Mouse (Mus musculus) hindbrain, embryonic 15.5 days (tissue): ENCODE data around the gene Galnt12. TPM values are rescaled to one million over a fixed set of nuclear protein-coding genes. Genes with fewer than 3 reads are reported as not detected.

Experiments used
- ATAC-seq: fragments of 200-750 bp; cut with Nextera tagmentation; 2 replicates; pipeline ENCODE4 v1.8.0; 2017; ENCODE audit warnings: low read depth, moderate number of reproducible peaks, moderate TSS enrichment; ENCODE audit not compliant: low FRiP score
- H3K27ac ChIP-seq: fragments of 300-500 bp; sonication (generic); replicated peaks from 2 replicates; pipeline ENCODE4 v1.5.1; 2015; ENCODE audit warnings: mild to moderate bottlenecking, inconsistent platforms
- H3K27me3 ChIP-seq: fragments of 300-500 bp; sonication (generic); 2 replicates; pipeline ENCODE4 v1.6.1; 2015; ENCODE audit warnings: control low read depth, inconsistent platforms
- H3K36me3 ChIP-seq: fragments of 300-500 bp; sonication (generic); 2 replicates; pipeline ENCODE4 v1.6.1; 2015; ENCODE audit warnings: control low read depth, inconsistent platforms
- H3K4me1 ChIP-seq: fragments of 300-500 bp; sonication (generic); replicated peaks from 2 replicates; pipeline ENCODE4 v1.6.1; 2015; ENCODE audit warnings: control low read depth, inconsistent platforms
- H3K4me2 ChIP-seq: fragments of 300-500 bp; sonication (generic); 2 replicates; pipeline ENCODE4 v1.6.1; 2015; ENCODE audit warnings: moderate library complexity, mild to moderate bottlenecking, inconsistent platforms
- H3K4me3 ChIP-seq: fragments of 300-500 bp; sonication (generic); 2 replicates; pipeline ENCODE4 v1.5.1; 2015; ENCODE audit warnings: mild to moderate bottlenecking, inconsistent platforms
- H3K9ac ChIP-seq: fragments of 300-500 bp; sonication (generic); 2 replicates; pipeline ENCODE4 v1.6.1; 2015; ENCODE audit warnings: inconsistent platforms
- H3K9me3 ChIP-seq: fragments of 300-500 bp; sonication (generic); 2 replicates; pipeline ENCODE4 v1.6.1; 2016; ENCODE audit warnings: control low read depth, inconsistent platforms
- WGBS: fragments of 180-500 bp; shearing (Covaris S2); methylation state at CpG from one replicate; pipeline ENCODE4 v1.1.7; 2015; 5-methylcytosine and 5-hydroxymethylcytosine counted together
- polyA plus RNA-seq: library from polyadenylated mRNA; unstranded; fragments of >200 nt; fragmentation: Nextera tagmentation; extraction: Ambion mirVana; gene quantifications from 2 replicates; pipeline ENCODE4 v1.2.1, GENCODE M21; 2015

Gene Galnt12
- polyA plus RNA-seq, 1 experiment from 2014 or later = 1.0 TPM

- Histone ChIP-seq H3K27me3 (no peaks in the 10 kb centered on the region), H3K36me3 (no peaks in the 10 kb centered on the region), H3K4me3 (peak overlapping the region; percentile 85), H3K4me2 (peak overlapping the region; percentile 70), H3K9me3 (no peaks in the 10 kb centered on the region), H3K9ac (peak overlapping the region; percentile 80), H3K4me1 (peaks cover 18% of the 10 kb centered on the region), H3K27ac (peak overlapping the region; percentile 90)
- 36% methylated on average over 25 of the region's 25 CpGs for WGBS
- peak; percentile 51; the same call in 1 of the 2 replicates for ATAC-seq
These were observed 34.0 kb upstream of the Galnt12 start for GRCm38 (mm10) chr4:47057510-47058325.

- 5% methylated on average over 1 of the region's 1 CpGs for WGBS
- no peak for ATAC-seq
- Histone ChIP-seq H3K9me3 (no peaks in the 10 kb centered on the region), H3K9ac (no peak overlapping the region), H3K27ac (no peak overlapping the region), H3K27me3 (no peaks in the 10 kb centered on the region), H3K4me3 (no peak overlapping the region), H3K36me3 (no peaks in the 10 kb centered on the region), H3K4me1 (peaks cover 13% of the 10 kb centered on the region), H3K4me2 (no peak overlapping the region)
These were observed 30.8 kb upstream of the Galnt12 start for GRCm38 (mm10) chr4:47060900-47061299.

GRCm38 (mm10) chr4:47075054-47075453, 16.7 kb upstream of the Galnt12 start:
- Histone ChIP-seq H3K27me3 (no peaks in the 10 kb centered on the region), H3K27ac (no peak overlapping the region), H3K9me3 (no peaks in the 10 kb centered on the region), H3K36me3 (no peaks in the 10 kb centered on the region), H3K4me2 (no peak overlapping the region), H3K4me3 (no peak overlapping the region), H3K9ac (no peak overlapping the region), H3K4me1 (no peaks in the 10 kb centered on the region)
- WGBS = 44% methylated on average over 2 of the region's 2 CpGs
- no peak for ATAC-seq

DNA sequence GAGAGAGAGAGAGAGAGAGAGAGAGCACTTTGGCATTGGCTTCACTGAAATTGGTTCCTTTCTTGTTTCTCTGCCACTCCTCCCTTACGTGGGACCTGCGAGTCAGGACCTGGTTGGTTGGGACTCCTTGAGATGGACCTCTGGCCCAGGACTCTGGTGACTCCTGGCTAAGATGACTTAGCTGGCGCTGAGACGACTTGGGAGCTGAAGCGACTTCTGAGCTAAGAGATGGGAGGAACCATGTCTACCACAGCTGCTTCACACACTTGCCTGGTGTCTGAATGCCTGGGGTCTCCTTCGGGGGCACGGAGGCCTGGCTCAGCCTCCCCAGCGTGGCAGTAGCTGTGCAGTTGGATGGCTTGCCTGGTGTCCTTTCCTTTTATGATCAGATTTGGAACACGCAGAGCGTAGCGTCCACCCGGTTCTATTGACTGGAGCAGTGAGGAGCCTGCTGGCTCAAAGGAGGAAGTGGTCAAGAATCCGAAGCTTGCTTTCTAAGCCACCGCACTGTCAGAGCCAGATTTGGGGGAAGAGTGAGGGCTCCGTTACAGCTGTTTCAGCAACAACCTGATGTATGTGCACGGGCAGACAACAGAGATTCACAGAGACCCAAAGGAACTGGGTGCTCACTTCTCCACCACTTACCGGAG, 11.6 kb upstream of the Galnt12 start:
- Histone ChIP-seq H3K4me2 (no peak overlapping the region), H3K27me3 (no peaks in the 10 kb centered on the region), H3K9ac (no peak overlapping the region), H3K27ac (no peak overlapping the region), H3K9me3 (no peaks in the 10 kb centered on the region), H3K4me3 (no peak overlapping the region), H3K36me3 (no peaks in the 10 kb centered on the region), H3K4me1 (no peaks in the 10 kb centered on the region)
- WGBS = 91% methylated on average over 17 of the region's 17 CpGs
- no peak for ATAC-seq

DNA sequence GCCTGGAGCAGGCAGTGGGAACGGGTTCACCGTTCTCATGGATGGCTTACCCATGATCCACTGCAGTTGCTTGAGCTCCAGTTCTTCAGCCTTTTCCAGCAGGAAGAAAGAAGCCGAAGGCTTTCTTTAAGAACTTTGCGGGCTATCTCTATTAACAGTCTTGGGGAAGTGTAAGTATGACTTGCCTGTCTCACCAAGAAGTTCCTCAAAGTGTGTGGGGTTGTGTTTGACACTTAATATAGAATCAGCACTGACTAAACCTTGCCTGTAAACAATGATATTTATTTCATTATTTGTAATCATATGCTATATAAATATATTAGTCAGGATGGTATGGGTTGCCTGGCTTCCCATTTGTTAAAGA, 11.1 kb upstream of the Galnt12 start:
- Histone ChIP-seq H3K27me3 (no peaks in the 10 kb centered on the region), H3K27ac (no peak overlapping the region), H3K4me1 (no peaks in the 10 kb centered on the region), H3K36me3 (no peaks in the 10 kb centered on the region), H3K4me2 (no peak overlapping the region), H3K9ac (no peak overlapping the region), H3K4me3 (no peak overlapping the region), H3K9me3 (no peaks in the 10 kb centered on the region)
- 95% methylated on average over 4 of the region's 4 CpGs for WGBS
- no peak for ATAC-seq

- H3K4me1 ChIP-seq = no peaks in the 10 kb centered on the region
- H3K4me3 ChIP-seq = no peak overlapping the region
- no peaks in the 10 kb centered on the region for H3K9me3 ChIP-seq
- H3K36me3 ChIP-seq = no peaks in the 10 kb centered on the region
- no peak overlapping the region for H3K4me2 ChIP-seq
- H3K27ac ChIP-seq = no peak overlapping the region
- no peak overlapping the region for H3K9ac ChIP-seq
- H3K27me3 ChIP-seq = no peaks in the 10 kb centered on the region
- ATAC-seq = no peak
- 94% methylated on average over 7 of the region's 7 CpGs for WGBS
These were observed 7.9 kb upstream of the Galnt12 start for GRCm38 (mm10) chr4:47083824-47084223.

DNA sequence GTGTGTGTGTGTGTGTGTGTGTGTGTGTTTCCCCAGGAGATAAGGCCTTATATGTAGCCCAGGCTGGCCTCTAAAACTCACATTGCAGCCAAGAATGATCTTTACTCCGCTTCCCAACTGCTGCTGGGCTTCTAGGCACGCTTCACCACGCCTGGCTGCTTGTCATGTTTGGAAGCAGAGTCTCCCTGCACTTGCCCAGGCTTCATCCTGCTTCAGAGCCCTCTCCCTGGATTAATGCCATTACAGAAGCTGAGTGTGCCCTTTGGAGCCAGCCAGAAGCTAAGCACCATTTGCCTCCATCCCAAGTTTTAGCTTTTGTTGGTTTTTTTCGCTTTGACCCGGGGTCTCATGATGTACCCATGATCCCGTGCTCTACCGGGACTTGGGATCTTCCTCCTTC, 3.0 kb upstream of the Galnt12 start:
- Histone ChIP-seq H3K36me3 (no peaks in the 10 kb centered on the region), H3K4me1 (peaks cover 14% of the 10 kb centered on the region), H3K9me3 (no peaks in the 10 kb centered on the region), H3K27ac (no peak overlapping the region), H3K27me3 (peaks cover 12% of the 10 kb centered on the region), H3K4me2 (no peak overlapping the region), H3K9ac (no peak overlapping the region), H3K4me3 (no peak overlapping the region)
- 89% methylated on average over 7 of the region's 7 CpGs for WGBS
- no peak for ATAC-seq

DNA sequence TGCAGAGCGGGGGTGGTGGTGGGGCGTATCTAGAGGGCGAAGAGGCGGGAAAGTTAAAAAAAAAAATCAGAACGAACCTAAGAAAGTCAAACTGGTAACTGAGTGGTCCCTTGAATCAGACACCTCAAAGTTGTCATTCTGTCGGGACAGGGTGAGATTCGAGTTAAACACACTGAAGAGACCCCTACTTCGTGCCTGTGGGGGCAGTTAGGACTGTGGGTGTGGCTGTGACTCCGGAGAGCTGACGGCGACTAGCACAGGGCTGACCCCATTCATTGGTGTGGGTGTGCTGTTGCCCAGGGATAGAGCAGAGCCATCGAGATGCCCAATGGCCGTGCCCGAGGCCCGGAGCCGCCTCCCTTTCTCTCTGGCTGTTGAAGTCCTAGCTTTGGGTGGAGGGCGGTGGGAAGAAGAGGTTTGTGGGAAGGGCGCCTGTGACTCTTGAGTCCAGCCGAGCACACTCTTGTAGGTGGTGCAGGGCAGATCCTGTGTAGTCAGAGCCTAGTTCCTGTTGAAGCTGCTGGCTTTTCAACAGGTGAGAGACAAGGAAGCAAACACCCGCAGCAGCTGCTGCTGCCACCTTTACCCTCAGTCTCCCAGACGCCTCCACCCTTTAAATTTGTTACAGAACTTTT, 795 bp downstream of the Galnt12 start:
- no peaks in the 10 kb centered on the region for H3K36me3 ChIP-seq
- H3K9ac ChIP-seq = peak overlapping the region; percentile 71
- H3K4me1 ChIP-seq = peaks cover 14% of the 10 kb centered on the region
- no peaks in the 10 kb centered on the region for H3K9me3 ChIP-seq
- WGBS = under 1% methylated on average over 21 of the region's 21 CpGs
- peaks cover 29% of the 10 kb centered on the region for H3K27me3 ChIP-seq
- no peak overlapping the region for H3K27ac ChIP-seq
- H3K4me2 ChIP-seq = peak overlapping the region; percentile 99
- peak; percentile 49; the same call in 1 of the 2 replicates for ATAC-seq
- peak overlapping the region; percentile 77 for H3K4me3 ChIP-seq

DNA sequence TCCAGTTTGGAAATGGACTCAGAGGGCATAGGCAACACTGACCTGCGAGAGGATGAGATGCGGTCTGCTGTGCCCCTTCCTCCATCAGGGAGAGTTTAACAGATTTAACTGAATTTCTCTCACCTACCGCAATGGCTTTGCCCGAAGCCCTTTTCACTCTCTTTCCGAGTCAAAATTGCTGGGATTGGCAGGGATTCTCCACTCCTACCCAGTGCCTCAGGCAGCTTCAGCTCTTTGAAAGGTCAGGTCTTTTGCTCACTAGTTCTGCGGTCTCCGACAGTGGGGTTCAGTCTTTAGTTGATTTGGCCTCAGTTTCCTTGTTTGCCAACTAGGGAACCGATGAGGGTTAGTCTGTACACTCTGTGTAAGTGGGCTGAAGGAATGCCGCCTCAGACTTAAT, 1.5 kb downstream of the Galnt12 start:
- H3K4me1 ChIP-seq = peaks cover 14% of the 10 kb centered on the region
- H3K9me3 ChIP-seq = no peaks in the 10 kb centered on the region
- H3K4me3 ChIP-seq = no peak overlapping the region; the same call in 1 of the 2 replicates
- peaks cover 29% of the 10 kb centered on the region for H3K27me3 ChIP-seq
- ATAC-seq = no peak
- H3K4me2 ChIP-seq = peak overlapping the region; percentile 99
- H3K27ac ChIP-seq = no peak overlapping the region
- H3K9ac ChIP-seq = no peak overlapping the region
- 24% methylated on average over 9 of the region's 9 CpGs for WGBS
- no peaks in the 10 kb centered on the region for H3K36me3 ChIP-seq

DNA sequence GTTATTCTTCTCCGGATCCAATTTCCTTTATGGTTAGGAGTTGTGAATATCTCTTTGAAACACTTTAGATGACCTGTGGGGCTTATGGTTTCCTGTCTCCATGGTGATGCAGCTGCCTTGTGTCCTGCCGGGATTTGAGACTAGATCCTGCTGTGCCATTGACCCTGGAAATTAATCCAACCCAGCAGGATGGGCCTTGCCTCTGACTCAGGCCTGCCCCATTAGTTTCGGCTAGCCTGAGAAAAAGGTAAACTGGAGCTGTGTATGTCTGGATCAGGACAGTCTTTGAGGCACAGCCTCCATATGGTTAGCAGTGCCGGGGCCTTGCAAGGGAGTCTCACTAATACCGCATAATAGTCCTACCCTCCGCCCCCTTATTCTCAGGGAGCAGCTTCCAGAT, 1.9 kb downstream of the Galnt12 start:
- WGBS = 19% methylated on average over 6 of the region's 6 CpGs
- Histone ChIP-seq H3K36me3 (no peaks in the 10 kb centered on the region), H3K27ac (no peak overlapping the region), H3K9ac (no peak overlapping the region), H3K27me3 (peaks cover 29% of the 10 kb centered on the region), H3K9me3 (no peaks in the 10 kb centered on the region), H3K4me3 (no peak overlapping the region), H3K4me1 (peaks cover 14% of the 10 kb centered on the region), H3K4me2 (0 out of 2 replicates have a peak overlapping the region, but pooled peaks have one; percentile 99)
- ATAC-seq = no peak

DNA sequence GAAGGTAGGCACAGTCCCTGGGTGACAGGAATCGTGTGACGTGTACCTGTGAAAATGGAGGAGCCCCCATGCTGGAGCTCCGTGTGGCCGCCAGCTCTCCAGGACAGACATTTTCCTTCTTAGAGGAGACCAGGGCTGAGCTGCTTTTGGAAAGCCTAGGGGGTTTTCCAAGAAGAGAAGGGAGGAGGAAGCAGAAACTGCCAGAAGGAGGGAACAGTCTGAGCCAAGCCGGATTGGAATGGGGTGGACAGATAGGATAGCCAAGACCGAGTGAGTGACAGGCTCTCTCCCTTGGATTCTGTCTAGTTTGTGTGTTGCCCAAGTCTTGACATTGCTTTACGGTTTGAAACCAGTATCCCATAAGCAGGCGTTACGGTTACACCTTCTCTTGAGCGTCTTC, 11.9 kb downstream of the Galnt12 start:
- H3K4me1 ChIP-seq = no peaks in the 10 kb centered on the region
- no peak overlapping the region for H3K4me2 ChIP-seq
- H3K27me3 ChIP-seq = no peaks in the 10 kb centered on the region
- 93% methylated on average over 10 of the region's 10 CpGs for WGBS
- H3K9ac ChIP-seq = no peak overlapping the region
- H3K36me3 ChIP-seq = no peaks in the 10 kb centered on the region
- no peak for ATAC-seq
- H3K9me3 ChIP-seq = no peaks in the 10 kb centered on the region
- no peak overlapping the region for H3K4me3 ChIP-seq
- no peak overlapping the region for H3K27ac ChIP-seq

DNA sequence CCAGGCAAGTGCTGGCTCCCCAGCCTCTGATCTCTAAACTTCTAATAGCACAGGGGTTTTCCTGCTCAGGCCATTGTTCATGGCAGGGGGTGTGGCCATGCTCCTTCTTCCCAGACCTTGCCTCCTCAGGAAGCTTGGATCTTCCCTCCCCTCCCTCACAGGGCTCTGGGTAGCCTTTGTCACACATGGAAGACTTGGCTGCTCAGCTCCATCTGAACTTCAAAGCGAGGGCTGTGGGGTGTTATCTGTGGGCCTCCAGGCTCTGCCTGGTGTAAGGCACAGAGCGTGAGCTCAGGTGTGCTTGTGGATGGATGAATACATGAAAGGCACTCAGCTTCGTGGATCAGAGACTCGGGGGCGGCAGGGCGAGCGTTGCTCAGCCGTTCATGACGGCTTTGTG, 20.2 kb downstream of the Galnt12 start:
- Histone ChIP-seq H3K4me2 (no peak overlapping the region), H3K36me3 (no peaks in the 10 kb centered on the region), H3K4me1 (no peaks in the 10 kb centered on the region), H3K9ac (no peak overlapping the region), H3K27me3 (no peaks in the 10 kb centered on the region), H3K4me3 (no peak overlapping the region), H3K27ac (no peak overlapping the region), H3K9me3 (no peaks in the 10 kb centered on the region)
- ATAC-seq = no peak
- 64% methylated on average over 9 of the region's 9 CpGs for WGBS
